Mouse (Mus musculus): ENCODE data around the gene Larp4b. TPM values are rescaled to one million over a fixed set of nuclear protein-coding genes. Genes with fewer than 3 reads are reported as not detected.

Gene Larp4b
- polyA plus RNA-seq, 2 experiments from 2014 or later, result 23.7 to 32.8 TPM

- ATAC-seq, result no peak
Observed at GRCm38 (mm10) chr13:9125193-9125592, 31.5 kb downstream of the Larp4b start.

DNA sequence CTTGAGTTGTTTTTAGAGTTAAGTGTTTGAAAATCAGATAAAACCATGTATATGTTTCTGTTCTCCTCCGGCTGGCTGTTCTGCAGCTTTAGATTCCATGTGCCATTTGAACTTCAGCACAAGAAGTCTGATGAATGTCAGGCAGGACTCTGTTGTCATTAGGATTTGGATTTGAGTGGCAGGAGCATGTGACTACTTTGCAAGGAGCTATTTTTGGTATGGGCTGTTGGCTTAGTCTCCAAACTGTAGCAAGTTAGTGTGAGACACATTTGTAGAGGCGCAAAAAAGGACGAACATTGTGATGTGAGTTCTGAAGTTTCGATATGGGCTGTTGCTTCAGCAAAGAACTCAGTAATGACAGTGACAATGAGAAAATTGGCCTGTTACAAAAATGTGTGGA, 34.0 kb downstream of the Larp4b start:
- no peak for ATAC-seq

DNA sequence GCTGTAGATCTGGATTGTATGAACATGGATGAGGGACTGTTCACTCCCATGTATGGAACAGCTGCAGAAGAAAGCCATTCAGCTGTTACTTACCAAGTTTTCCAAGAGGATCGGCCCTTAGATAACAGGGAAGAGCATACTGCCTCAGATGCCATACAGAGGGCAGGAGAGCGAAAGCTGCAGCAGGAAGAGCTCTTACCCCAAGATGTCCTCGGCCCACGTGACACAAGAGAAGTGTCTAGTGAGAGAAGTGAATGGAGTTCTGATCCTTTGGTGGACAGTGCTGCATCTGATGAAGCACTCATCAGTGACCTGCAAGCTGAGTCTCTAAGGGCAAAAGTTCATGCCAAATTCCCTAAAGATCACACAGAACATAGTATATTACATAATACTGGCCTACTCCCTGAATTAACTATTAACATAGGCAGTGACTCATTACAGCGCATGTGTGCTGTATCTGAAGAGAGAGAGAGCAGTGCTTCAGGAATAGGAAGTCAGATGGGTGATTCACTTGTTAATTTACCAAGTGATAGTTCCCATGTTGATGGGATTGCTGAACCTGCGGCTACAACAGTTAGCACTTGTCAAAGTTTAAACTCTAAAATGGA, 35.1 kb downstream of the Larp4b start:
- no peak for ATAC-seq

- no peak for ATAC-seq
Observed at GRCm38 (mm10) chr13:9134421-9134820, 40.7 kb downstream of the Larp4b start.

- ATAC-seq, result no peak
Observed at GRCm38 (mm10) chr13:9136088-9136487, 42.4 kb downstream of the Larp4b start.

GRCm38 (mm10) chr13:9136733-9137132, 43.1 kb downstream of the Larp4b start:
- no peak for ATAC-seq

DNA sequence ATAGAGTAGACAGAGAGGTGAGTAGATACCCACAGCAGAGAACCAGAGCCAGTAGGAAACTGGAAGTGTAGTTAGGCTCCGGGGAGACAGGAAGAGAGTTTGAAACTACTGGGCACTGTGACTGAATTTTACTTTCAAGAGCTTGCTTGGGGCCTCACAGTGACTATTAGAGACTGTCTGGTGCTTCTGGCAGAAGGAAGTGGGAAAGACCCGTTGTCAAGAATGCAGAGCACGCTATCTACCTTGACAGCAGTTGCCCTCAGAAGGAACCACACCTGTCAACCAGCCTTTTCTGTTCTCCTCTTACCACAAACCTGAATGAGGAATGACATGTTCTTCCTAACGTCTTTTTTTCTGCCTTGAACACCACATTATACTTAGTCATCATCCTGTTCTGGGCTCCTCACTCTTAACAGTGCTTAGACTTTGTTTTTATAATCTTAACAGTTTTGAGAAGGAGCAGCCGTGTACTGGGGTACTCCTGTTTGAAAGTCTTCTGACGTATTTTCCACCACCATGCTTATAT, 45.8 kb downstream of the Larp4b start:
- no peak for ATAC-seq

GRCm38 (mm10) chr13:9140204-9140603, 46.5 kb downstream of the Larp4b start:
- no peak for ATAC-seq

- ATAC-seq, result no peak
Observed at GRCm38 (mm10) chr13:9142371-9142770, 48.7 kb downstream of the Larp4b start.

DNA sequence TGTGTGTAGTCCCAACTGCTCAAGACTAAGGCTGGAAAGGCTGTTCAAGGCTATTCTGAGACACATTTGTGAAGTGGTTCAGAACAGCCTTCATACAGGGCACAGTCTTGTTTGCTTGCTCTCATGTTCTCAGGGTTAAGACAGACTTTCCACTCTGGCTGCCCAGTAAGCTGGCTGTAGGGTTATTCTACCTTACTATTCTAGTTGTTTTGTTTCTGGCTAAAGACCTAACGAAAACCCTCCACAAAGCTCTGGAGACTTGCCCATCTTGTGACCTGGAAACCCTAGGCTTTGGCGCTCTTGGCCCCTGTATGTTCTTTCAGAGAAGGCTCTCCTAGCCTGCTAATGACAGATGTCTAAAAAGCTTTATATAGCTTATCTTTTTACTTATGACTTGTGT, 55.1 kb downstream of the Larp4b start:
- no peak for ATAC-seq

GRCm38 (mm10) chr13:9149473-9150217, 56.0 kb downstream of the Larp4b start:
- ATAC-seq, result no peak

DNA sequence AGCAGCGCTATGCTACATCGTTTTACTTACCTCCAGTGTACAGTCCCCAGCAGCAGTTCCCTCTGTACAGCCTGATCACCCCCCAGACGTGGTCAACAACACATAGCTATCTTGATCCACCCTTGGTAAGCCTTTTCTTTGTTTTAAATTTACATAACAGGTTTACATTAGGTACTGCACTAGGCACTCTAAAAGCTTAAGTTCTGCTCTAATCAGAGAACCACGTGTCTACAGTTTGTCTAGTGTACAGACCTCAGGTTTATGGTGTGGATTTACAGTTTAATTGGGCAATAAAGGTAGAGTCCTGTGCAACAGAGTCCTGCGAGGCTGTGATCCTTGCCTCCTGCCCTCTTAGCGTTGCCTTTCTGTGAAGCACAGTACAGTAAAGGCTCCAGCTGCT, 57.4 kb downstream of the Larp4b start:
- no peak for ATAC-seq

DNA sequence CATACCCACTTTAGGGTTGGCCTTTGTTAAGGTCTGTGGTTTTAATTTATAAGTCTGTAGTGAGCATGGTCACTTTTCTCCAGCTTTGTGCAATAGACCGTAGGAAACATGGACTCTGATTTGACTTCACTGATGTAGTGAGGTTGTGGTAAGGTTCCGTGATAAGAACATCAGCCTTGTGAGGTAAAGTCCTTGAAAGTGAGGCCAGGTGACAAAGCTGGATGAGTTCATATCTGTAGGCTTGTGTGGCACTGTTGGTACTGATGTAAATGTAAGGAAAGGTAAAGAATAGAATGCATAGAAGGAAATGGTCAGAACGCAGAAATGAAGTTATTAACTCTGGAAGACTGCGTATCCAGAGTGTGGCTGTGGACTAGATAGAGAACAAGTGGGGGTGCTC, 57.9 kb downstream of the Larp4b start:
- no peak for ATAC-seq

GRCm38 (mm10) chr13:9152267-9152666, 58.6 kb downstream of the Larp4b start:
- ATAC-seq, result no peak

GRCm38 (mm10) chr13:9153803-9154202, 60.1 kb downstream of the Larp4b start:
- no peak for ATAC-seq

- no peak for ATAC-seq
Observed at GRCm38 (mm10) chr13:9159282-9159681, 65.6 kb downstream of the Larp4b start.

GRCm38 (mm10) chr13:9162888-9163287, 69.2 kb downstream of the Larp4b start:
- ATAC-seq, result no peak

- no peak for ATAC-seq
Observed at GRCm38 (mm10) chr13:9167842-9168241, 74.2 kb downstream of the Larp4b start.

DNA sequence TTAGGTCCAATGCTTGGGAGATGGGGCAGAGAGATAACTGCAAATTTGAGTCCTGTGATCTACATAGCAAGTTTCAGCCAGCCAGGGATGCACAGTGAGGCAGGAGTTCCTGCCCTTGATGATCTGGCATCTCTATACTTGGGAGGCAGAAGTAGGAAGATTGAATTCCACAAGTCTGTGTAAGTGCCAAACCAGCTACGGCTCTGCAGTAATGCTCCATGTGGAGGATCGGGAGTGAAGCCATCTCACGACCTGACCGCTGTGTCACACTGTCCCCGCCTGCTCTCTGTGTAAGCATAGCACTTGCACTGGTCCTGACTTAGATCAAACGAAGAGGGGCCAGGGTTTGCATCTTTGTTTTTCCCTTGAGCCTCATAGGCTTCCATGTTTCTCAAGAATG, 75.9 kb downstream of the Larp4b start:
- no peak for ATAC-seq

GRCm38 (mm10) chr13:9170726-9171125, 77.0 kb downstream of the Larp4b start:
- ATAC-seq, result no peak

DNA sequence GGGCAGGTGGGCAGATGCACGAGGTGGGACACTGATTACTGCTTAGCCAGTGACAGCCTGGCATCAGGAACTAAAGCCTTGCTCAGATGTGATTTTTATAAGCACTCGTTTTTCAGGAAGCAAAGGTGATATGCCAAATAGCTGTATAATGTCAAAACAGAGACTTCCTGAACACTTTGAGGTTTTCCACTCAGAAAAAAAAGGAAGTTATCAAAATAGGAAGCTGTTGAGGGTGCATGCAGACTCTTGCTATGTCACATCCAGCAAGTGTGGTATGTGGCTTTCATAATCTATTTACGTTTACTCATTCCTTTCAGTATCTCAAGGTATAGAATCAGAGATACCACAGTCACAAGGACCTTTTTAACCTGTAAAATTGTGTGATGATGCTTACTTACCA, 79.7 kb downstream of the Larp4b start:
- ATAC-seq, result no peak

DNA sequence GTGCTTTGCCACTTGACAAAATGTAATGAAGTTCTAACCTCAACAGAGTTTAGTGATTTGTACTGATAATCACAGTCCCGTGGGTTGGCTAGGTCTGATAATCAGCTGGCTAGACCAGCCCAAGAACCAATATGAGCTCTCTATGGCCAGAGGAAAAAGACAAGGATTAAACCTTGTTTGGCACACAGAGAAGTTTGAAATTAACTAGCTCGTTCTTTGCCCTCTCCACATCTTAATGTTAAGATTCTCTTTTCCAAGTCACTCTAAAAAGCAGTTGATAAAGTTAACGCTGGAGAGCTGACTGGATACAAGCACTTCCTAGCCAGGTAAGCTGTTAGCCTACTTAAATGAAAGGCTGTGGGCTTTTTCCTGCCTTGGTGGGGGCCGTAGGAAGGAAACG, 81.5 kb downstream of the Larp4b start:
- no peak for ATAC-seq

DNA sequence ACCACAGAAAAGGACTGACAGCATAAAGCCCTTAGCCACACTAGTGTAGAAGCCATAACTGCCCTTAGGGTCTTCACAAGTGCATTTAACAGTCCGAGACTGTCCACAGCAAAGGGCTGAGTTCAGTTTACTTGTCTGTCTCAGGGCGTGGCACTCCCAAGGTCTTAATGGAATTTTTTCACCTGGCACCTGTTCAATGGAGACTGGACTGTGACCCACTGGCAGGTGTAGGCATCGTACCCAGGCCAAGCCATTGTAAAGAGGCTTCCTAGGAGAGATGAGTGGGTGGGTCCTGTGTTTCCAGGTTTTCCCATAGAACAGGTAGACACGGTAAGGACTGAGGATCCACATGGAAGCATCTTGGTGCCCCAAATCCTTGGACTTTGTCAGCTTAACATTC, 84.6 kb downstream of the Larp4b start:
- ATAC-seq, result no peak

DNA sequence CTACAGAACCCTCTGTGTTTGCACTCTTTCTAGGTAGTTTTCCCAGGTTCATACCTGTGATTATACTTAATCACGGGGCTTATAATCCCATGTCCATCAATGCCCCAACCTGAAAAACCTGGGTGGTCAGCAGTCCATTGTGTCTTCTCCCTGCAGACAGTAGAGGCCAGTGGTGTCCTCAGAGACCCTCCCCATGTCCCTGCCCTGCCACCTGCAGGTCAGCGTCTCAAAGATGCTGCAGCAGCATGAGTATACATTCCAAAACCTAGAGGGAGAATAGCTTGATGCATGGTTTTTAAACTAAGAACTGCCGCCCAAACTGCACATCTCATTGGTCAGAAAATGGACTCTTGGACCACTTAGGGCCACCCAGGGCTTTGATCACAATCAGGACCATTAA, 85.0 kb downstream of the Larp4b start:
- ATAC-seq, result no peak
